Mouse (Mus musculus): ENCODE results near the gene Armc10.

DNA sequence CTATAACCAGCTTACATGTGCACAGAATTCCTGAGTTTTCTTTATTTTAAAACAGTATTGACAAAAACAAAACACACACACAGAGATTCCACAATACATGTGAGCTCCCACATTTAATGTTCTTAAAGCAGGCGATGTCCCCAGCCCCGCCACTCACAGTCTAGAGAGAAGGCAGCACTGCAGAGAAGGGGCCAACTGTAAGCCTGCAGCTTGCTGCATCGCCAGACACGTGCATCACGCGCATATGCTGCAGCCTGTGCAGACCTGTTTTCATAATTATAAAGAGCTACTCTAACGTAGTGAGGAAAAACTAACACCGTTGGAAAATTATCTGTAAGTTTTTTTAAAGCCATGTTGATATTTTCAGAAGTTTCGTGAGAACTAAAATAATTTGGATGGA lies 28.1 kb downstream of the Armc10 start:
- no peak for TF ChIP-seq CTCF (IDR thresholded peaks at IDR 0.05; ENCODE audit: borderline replicate concordance, insufficient read depth, low read length)
- no peak for TF ChIP-seq POLR2A (IDR thresholded peaks at IDR 0.05; ENCODE audit: low read depth, low read length)
